Mouse (Mus musculus) small intestine, adult 10 weeks (tissue): Measurements from ENCODE around the gene Mrps31. TPM values are rescaled to one million over a fixed set of nuclear protein-coding genes. Genes with fewer than 3 reads are reported as not detected.

Experiments used
- polyA plus RNA-seq: library from polyadenylated mRNA; stranded (reverse); fragments of 350-450 nt; fragmentation: Illumina TruSeq; extraction: RNeasy Lipid Tissue Mini Kit (QIAGEN cat#74804); gene quantifications from one replicate; pipeline ENCODE4 v1.2.3, GENCODE M21; 2014; ENCODE audit warnings: low replicate concordance

Gene Mrps31
- 79.8 TPM for polyA plus RNA-seq

GRCm38 (mm10) chr8:22411282-22411702, at the start of gene Mrps31:
Gene Mrps31, plus strand, starts transcription at chr8:22411361.

DNA sequence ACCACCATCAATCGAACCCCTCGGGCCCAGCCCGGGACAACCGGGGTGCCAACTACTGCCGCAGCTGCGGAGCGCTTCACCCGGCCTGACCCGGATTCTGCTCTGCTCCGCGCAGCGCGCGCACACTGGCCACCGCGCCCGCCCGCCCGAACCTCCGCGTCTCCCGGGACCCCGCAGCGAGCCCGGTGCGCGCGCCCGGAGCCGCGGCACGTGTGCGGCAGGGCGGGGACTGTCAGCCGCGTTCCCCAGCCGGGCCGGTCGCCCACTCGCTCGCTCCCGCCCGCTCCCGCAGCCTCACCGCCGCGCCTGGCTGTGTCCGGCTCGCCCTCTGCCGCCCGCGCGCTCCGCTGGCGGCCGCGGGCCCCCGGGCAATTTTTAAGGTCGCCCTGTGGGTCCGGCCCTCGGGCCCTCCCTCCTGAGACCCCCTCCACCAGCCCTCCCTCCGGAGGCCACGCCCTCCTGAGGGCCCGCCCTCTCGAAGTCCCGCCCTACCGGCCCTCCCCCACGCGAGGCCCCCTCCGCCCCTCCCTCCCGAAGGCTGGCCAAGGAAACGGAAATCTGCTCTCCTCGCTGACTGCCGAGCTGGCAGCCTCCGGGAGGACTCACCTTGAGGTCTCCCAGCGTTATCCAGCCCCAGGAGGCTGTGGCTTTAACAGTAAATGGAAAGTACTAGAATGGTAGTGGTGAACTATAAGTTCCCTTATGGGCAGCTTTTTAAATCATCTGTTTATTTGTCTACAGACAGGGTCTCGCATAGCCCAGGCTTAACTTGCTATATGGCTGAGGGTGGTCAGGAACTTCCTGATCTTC, 12.8 kb upstream of the Mrps31 start, which contains the start of gene Slc25a15:
Slc25a15 (minus strand) TSS at position 456 of the 810 bp plus-strand sequence.

Other genes starting within 250 kb of the Mrps31 start
- 13.1 TPM for gene Nek3, start 244.9 kb upstream of the Mrps31 start, polyA plus RNA-seq
- gene Ckap2, start 225.5 kb upstream of the Mrps31 start, polyA plus RNA-seq, result 19.8 TPM
- 32.7 TPM for gene Vps36, start 218.6 kb upstream of the Mrps31 start, polyA plus RNA-seq
- 0.26 TPM for gene Thsd1, start 184.0 kb upstream of the Mrps31 start, polyA plus RNA-seq
- not detected for gene Tpte, start 127.9 kb upstream of the Mrps31 start, polyA plus RNA-seq
- 251 TPM for gene Slc25a15, start 12.8 kb upstream of the Mrps31 start, polyA plus RNA-seq